Mouse (Mus musculus): ENCODE measurements around the gene Uck1.

DNA sequence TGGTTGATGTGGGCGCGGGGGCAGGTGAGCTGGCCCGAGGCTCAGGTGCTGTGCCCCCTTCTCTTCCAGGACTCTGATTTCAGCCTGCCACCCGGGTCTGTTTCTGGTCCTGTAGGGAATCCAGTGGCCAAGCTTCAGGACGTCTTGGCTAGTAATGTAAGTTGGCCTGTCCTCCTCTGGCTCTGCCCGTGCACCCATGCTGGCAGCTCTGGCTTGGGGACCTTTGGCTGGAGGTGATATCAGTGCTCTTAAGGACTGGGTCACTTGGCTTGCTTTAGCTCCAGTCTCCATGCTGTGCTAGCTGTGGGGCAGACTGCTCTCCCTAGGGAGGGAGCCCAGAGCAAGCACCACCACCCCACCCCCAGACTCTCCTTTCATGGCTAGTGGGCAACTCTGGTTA, 39.9 kb downstream of the Uck1 start:
- TF ChIP-seq CTCF (IDR thresholded peaks at IDR 0.05; ENCODE audit: control insufficient read depth, insufficient read depth, insufficient read length) (no peak), MYOG (IDR thresholded peaks at IDR 0.05; ENCODE audit: control insufficient read depth, extremely low read depth, insufficient read length) (no peak), MYOD1 (IDR thresholded peaks at IDR 0.05; ENCODE audit: control insufficient read depth, insufficient read length, low read depth) (no peak), MAX (IDR thresholded peaks at IDR 0.05) (no peak)
